Mouse (Mus musculus) limb, embryonic 12.5 days (tissue): ENCODE measurements around the gene Slc12a5. TPM values are rescaled to one million over a fixed set of nuclear protein-coding genes. Genes with fewer than 3 reads are reported as not detected.

Source experiments
- ATAC-seq: fragments of 200-750 bp; cut with Nextera tagmentation; 2 replicates; pipeline ENCODE4 v1.8.0; 2017; ENCODE audit warnings: low read depth, moderate TSS enrichment; ENCODE audit not compliant: insufficient number of reproducible peaks, insufficient read depth, low FRiP score, low TSS enrichment
- H3K27ac ChIP-seq: fragments of 300-500 bp; sonication (generic); 2 replicates; pipeline ENCODE4 v1.5.1; 2016; ENCODE audit warnings: mild to moderate bottlenecking, moderate library complexity
- H3K27me3 ChIP-seq: fragments of 300-500 bp; sonication (generic); 2 replicates; pipeline ENCODE4 v1.6.1; 2016; ENCODE audit warnings: mild to moderate bottlenecking, moderate library complexity
- H3K36me3 ChIP-seq: fragments of 300-500 bp; sonication (generic); 2 replicates; pipeline ENCODE4 v1.6.1; 2016; ENCODE audit warnings: mild to moderate bottlenecking, moderate library complexity
- H3K4me1 ChIP-seq: fragments of 300-500 bp; sonication (generic); replicated peaks from 2 replicates; pipeline ENCODE4 v1.6.1; 2016
- H3K4me2 ChIP-seq: fragments of 300-500 bp; sonication (generic); 2 replicates; pipeline ENCODE4 v1.6.1; 2016; ENCODE audit warnings: mild to moderate bottlenecking, moderate library complexity
- H3K4me3 ChIP-seq: fragments of 300-500 bp; sonication (generic); replicated peaks from 2 replicates; pipeline ENCODE4 v1.5.1; 2016; ENCODE audit warnings: mild to moderate bottlenecking
- H3K9ac ChIP-seq: fragments of 300-500 bp; sonication (generic); replicated peaks from 2 replicates; pipeline ENCODE4 v1.6.1; 2016; ENCODE audit warnings: mild to moderate bottlenecking, moderate library complexity
- H3K9me3 ChIP-seq: fragments of 300-500 bp; sonication (generic); 2 replicates; pipeline ENCODE4 v1.6.1; 2016; ENCODE audit warnings: mild to moderate bottlenecking, moderate library complexity
- WGBS: fragments of 180-500 bp; shearing (Covaris S2); methylation state at CpG from one replicate; pipeline ENCODE4 v1.1.7; 2016; 5-methylcytosine and 5-hydroxymethylcytosine counted together
- polyA plus RNA-seq: library from polyadenylated mRNA; unstranded; fragments of >200 nt; fragmentation: Nextera tagmentation; extraction: Ambion mirVana; gene quantifications from 2 replicates; pipeline ENCODE4 v1.2.1, GENCODE M21; 2016

The Slc12a5 gene
- polyA plus RNA-seq, 1 experiment from 2014 or later, result 1.6 TPM

DNA sequence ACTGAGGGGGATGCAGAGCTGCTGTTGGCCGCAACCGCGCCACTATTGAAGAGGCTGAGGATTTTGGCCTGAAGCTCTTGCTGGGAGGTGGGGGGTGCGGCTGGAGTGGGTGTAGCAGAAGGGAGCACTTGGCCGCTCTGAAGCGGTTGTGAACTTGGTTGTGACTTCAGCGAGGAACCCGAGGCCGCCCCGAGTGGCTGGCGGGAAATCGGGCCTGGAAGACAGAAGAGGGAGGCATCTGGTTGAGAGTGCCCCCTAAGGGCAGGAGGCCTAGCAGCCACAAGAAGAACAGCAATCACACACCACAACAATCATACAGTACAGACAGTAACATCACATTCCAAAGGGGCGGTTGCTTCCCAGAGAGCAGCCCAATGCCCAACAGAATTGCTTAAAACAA, 41.4 kb downstream of the Slc12a5 start:
- H3K4me2 ChIP-seq, result no peak overlapping the region
- H3K36me3 ChIP-seq, result peaks cover 83% of the 10 kb centered on the region
- peaks cover 42% of the 10 kb centered on the region for H3K27me3 ChIP-seq
- no peak overlapping the region for H3K4me3 ChIP-seq
- 93% methylated on average over 13 of the region's 13 CpGs for WGBS
- H3K4me1 ChIP-seq, result peaks cover 20% of the 10 kb centered on the region
- no peak overlapping the region for H3K9ac ChIP-seq
- no peaks in the 10 kb centered on the region for H3K9me3 ChIP-seq
- H3K27ac ChIP-seq, result no peak overlapping the region
- ATAC-seq, result no peak

DNA sequence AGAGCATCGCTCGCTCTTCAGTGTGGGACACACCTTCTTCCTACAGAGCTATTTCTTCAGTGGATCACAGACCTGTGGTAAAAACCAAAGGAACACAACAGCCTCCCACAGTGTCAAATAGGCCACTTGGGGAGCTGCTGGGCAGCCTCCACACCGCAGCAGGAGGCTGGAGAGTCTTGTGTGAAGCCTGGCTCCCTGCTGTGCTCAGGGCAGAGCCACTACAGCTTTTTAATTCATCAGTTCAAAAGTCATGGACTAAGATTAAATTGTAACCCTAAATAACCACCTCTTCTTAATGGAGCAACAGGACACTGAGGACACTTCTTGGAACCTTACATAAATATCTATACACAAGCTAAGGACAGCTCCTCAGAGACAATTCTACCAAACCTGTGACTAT, 42.5 kb downstream of the Slc12a5 start:
- Histone ChIP-seq H3K36me3 (peaks cover 95% of the 10 kb centered on the region), H3K27ac (no peak overlapping the region), H3K4me3 (no peak overlapping the region), H3K4me1 (peaks cover 8% of the 10 kb centered on the region), H3K9me3 (no peaks in the 10 kb centered on the region), H3K9ac (no peak overlapping the region), H3K4me2 (no peak overlapping the region), H3K27me3 (peaks cover 30% of the 10 kb centered on the region)
- ATAC-seq, result no peak
- WGBS, result 90% methylated on average over 3 of the region's 3 CpGs

DNA sequence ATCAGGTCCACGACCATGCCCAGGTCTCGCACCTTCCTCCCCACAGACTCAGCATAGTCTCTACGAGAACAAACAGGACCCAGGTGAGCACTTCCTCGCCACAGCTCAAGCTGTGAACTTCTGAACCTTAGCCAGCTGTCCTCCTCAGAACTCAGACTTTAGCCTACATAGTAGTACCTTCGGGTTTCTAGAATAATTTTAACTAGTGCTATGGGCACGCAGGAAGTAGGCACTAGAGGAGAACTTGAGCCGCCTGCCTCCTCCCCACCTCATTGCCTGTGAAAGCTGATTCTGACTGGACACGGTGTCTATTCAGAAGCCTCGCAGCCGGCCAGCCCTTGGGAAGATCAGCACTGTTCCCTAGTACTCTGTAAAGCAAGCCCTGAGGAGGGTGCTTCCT, 43.6 kb downstream of the Slc12a5 start:
- no peak overlapping the region for H3K4me2 ChIP-seq
- H3K4me1 ChIP-seq, result no peaks in the 10 kb centered on the region
- no peaks in the 10 kb centered on the region for H3K9me3 ChIP-seq
- 78% methylated on average over 10 of the region's 10 CpGs for WGBS
- H3K27me3 ChIP-seq, result peaks cover 19% of the 10 kb centered on the region
- H3K9ac ChIP-seq, result no peak overlapping the region
- peaks cover 100% of the 10 kb centered on the region for H3K36me3 ChIP-seq
- no peak overlapping the region for H3K4me3 ChIP-seq
- ATAC-seq, result no peak
- H3K27ac ChIP-seq, result no peak overlapping the region

DNA sequence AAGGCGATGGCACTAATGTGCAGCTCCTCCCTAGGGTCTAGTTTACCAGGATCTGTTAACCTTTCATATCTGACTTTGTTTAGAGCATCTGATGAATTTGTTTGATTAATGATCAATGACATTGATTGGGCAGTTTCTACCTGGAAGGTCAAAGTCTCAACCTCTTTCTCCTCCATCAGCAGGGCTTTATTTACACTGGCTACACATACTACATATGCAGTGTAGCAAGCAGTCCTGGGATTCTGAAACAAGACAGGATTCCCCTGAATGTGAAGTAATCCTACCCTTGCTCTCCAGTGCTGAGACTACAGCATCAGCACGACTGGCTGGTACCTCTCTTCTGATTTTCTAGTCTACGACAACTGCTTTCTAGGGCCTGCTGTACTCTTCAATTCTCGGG, 46.2 kb downstream of the Slc12a5 start:
- 93% methylated on average over 4 of the region's 4 CpGs for WGBS
- peaks cover 100% of the 10 kb centered on the region for H3K36me3 ChIP-seq

DNA sequence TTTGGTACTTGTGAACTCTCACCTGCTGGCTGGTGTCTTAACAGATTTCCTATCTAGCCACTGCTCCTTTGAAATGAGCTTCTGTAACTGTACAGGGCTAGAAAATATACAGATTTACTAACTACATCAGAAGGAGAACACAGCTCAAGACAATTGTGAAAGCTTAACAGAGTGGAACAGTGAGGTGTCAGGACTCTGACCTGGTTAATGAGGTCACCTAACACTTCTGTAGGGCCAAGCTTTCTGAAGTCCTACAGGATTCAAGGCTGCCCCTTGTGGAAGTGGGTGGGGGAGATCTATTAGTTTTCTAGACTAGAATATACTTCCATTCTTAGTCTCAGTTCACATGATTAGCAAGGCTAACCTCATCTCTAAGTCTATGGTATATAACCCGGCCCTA, 47.4 kb downstream of the Slc12a5 start:
- ATAC-seq, result no peak
- no peak overlapping the region for H3K27ac ChIP-seq
- no peak overlapping the region for H3K4me2 ChIP-seq
- H3K4me3 ChIP-seq, result no peak overlapping the region
- H3K27me3 ChIP-seq, result no peaks in the 10 kb centered on the region
- 96% methylated on average over 1 of the region's 1 CpGs for WGBS
- H3K9me3 ChIP-seq, result no peaks in the 10 kb centered on the region
- no peaks in the 10 kb centered on the region for H3K4me1 ChIP-seq
- no peak overlapping the region for H3K9ac ChIP-seq
- H3K36me3 ChIP-seq, result peaks cover 100% of the 10 kb centered on the region

More for the DNA sequence above, 46.2 kb downstream of the Slc12a5 start:
- Histone ChIP-seq H3K27ac (no peak overlapping the region), H3K9ac (no peak overlapping the region), H3K9me3 (no peaks in the 10 kb centered on the region), H3K4me2 (no peak overlapping the region), H3K4me1 (no peaks in the 10 kb centered on the region), H3K27me3 (no peaks in the 10 kb centered on the region), H3K4me3 (no peak overlapping the region)
- no peak for ATAC-seq

DNA sequence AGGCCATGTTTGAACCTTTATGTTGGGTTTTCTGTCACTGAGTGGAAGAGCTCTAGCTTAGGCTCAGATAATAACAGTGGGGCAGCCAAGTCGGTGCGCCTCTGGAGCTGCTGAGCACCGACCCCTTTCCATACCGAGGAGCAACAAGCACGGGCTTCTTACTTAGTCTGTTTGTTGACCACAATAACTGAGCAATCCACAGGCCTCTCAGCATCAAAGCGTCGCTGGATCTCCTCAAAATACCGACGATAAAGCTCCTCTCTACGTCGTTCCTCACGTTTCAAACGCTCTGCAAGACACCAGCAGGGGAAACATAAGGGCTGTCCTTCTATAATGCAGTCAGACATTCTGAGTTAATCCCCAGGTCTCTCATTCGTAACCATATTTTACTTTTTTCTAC, 48.6 kb downstream of the Slc12a5 start:
- 95% methylated on average over 14 of the region's 14 CpGs for WGBS
- Histone ChIP-seq H3K9ac (no peak overlapping the region), H3K4me3 (no peak overlapping the region), H3K27ac (no peak overlapping the region), H3K36me3 (peaks cover 93% of the 10 kb centered on the region), H3K4me2 (no peak overlapping the region), H3K9me3 (no peaks in the 10 kb centered on the region), H3K27me3 (no peaks in the 10 kb centered on the region), H3K4me1 (no peaks in the 10 kb centered on the region)
- ATAC-seq, result no peak

DNA sequence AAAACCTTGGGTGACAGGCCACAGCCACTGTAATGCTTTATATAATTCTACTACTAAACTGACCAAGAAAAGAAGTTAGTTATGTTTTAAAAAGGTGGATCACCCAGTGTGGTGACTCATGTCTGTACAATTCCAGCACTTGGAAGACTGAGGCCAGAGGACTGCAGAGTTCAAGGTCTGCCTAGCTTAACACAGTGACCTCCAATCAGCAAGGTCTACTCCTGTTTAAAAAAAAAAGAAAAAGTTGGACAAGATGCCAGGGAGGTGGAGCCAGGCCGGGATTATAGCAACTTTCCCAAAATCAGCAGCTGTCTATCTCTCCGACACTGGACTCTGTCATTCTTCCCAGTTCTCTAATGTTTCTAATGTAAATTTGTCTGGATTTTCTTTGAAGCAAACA, 49.0 kb downstream of the Slc12a5 start:
- H3K27ac ChIP-seq, result no peak overlapping the region
- peaks cover 88% of the 10 kb centered on the region for H3K36me3 ChIP-seq
- 98% methylated on average over 2 of the region's 2 CpGs for WGBS
- H3K4me2 ChIP-seq, result no peak overlapping the region
- H3K9ac ChIP-seq, result no peak overlapping the region
- H3K27me3 ChIP-seq, result no peaks in the 10 kb centered on the region
- ATAC-seq, result no peak
- no peaks in the 10 kb centered on the region for H3K4me1 ChIP-seq
- no peaks in the 10 kb centered on the region for H3K9me3 ChIP-seq
- H3K4me3 ChIP-seq, result no peak overlapping the region

DNA sequence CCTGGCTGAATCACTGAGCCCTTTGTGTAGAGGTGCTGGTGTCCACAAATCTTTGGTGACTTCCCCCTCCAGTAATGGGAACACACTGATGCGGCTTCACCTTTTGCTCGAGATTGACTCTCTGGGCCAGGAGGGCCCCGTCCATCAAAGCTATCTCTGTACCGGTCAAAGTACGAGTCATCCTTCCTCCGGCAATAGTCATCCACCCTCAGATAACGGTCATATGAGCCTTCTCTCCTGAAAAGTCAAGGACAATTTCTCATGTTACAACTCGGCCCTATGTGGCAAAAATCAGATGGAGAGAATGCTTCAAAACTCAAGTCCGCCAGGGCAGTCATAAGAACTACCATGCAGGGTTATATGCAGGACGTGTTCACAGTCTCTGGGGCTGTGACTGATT, 49.7 kb downstream of the Slc12a5 start:
- H3K4me2 ChIP-seq, result no peak overlapping the region
- H3K27me3 ChIP-seq, result no peaks in the 10 kb centered on the region
- H3K9me3 ChIP-seq, result no peaks in the 10 kb centered on the region
- no peak overlapping the region for H3K27ac ChIP-seq
- H3K9ac ChIP-seq, result no peak overlapping the region
- peaks cover 84% of the 10 kb centered on the region for H3K36me3 ChIP-seq
- 86% methylated on average over 10 of the region's 10 CpGs for WGBS
- ATAC-seq, result no peak
- H3K4me1 ChIP-seq, result no peaks in the 10 kb centered on the region
- H3K4me3 ChIP-seq, result no peak overlapping the region

DNA sequence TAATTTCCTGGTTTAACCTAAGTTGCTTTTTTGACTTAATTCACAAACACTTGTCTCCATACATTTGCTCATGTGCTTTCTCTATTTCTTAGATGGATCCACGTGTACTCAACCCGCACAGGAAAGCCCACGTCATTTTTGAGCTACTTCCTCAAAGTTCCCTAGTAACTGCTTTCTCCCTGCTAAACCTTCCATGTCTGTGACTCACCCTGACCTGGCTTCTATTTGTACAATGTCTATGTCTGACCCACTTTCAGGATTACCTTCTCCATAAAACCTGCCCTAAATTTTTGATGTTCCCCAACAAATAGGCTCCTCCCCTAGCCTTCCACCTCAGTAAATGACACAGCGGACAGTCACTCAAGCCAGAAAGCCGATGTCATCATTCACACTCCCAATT, 54.3 kb downstream of the Slc12a5 start:
- H3K4me1 ChIP-seq, result no peaks in the 10 kb centered on the region
- no peaks in the 10 kb centered on the region for H3K9me3 ChIP-seq
- H3K4me2 ChIP-seq, result no peak overlapping the region
- H3K27me3 ChIP-seq, result no peaks in the 10 kb centered on the region
- H3K9ac ChIP-seq, result no peak overlapping the region
- H3K4me3 ChIP-seq, result no peak overlapping the region
- no peak for ATAC-seq
- WGBS, result 92% methylated on average over 5 of the region's 5 CpGs
- no peak overlapping the region for H3K27ac ChIP-seq
- peaks cover 59% of the 10 kb centered on the region for H3K36me3 ChIP-seq

DNA sequence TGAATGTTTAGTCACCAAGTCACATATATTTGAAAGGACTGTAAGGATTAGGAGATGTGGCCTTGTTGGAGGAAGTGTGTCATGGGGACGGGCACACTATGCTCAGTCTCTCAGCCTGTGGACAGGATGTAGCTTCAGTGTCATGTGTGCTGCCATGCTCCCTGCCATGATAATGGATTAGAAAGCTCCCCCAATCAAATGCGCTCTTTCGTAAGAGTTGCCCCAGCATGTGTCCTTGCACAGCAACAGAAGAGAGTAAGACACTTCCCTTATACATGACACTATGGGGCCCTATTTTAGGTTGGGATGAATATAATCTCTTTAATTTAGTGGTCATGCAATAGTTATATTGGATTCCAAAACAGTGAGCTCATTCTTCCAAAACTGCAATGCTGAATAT, 59.9 kb downstream of the Slc12a5 start:
- H3K9ac ChIP-seq, result no peak overlapping the region
- no peaks in the 10 kb centered on the region for H3K9me3 ChIP-seq
- no peak for ATAC-seq
- no peaks in the 10 kb centered on the region for H3K4me1 ChIP-seq
- H3K4me2 ChIP-seq, result no peak overlapping the region
- H3K27ac ChIP-seq, result no peak overlapping the region
- no peaks in the 10 kb centered on the region for H3K27me3 ChIP-seq
- WGBS, result 91% methylated on average over 3 of the region's 3 CpGs
- peaks cover 41% of the 10 kb centered on the region for H3K36me3 ChIP-seq
- H3K4me3 ChIP-seq, result no peak overlapping the region

DNA sequence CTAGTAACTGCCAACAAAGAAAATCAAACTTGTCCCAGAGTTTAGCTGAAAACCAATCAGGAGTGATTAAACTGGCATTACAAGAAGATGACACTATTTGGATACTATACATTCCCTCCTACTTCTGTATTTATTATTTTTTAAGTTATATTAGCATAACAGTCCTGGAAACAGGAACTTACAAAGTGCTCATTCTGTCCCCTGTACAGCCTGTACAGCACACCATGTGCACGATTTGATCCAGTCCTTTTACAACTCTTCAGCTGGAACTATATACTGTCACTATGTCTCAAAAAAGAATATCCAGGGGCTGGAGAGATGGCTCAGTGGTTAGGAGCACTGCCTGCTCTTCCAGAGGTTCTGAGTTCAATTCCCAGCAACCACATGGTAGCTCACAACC, 66.6 kb downstream of the Slc12a5 start:
- H3K9me3 ChIP-seq, result no peaks in the 10 kb centered on the region
- H3K4me3 ChIP-seq, result no peak overlapping the region
- H3K4me1 ChIP-seq, result no peaks in the 10 kb centered on the region
- no peak for ATAC-seq
- no peak overlapping the region for H3K9ac ChIP-seq
- H3K36me3 ChIP-seq, result peaks cover 9% of the 10 kb centered on the region
- no peaks in the 10 kb centered on the region for H3K27me3 ChIP-seq
- H3K27ac ChIP-seq, result no peak overlapping the region
- H3K4me2 ChIP-seq, result no peak overlapping the region
- WGBS, result 84% methylated on average over 1 of the region's 1 CpGs

DNA sequence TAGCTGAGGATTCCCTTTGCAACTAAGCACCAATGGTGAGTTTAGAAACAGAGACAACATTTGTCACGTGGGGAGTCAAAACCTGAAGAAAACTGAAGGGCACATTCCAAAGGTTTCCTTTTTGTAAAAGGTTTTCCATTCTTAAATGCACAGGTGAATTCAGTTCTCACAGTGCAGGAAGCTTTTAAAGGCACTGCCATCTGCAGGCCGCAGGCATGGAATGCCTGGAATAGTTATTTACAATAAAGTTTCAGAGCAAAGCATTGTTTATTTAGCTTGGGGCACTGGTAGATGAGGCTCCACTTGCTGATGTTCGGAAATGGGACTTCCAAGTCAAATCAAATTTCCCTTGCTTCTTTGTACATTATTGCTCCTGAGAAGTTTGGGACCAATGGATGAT, 71.9 kb downstream of the Slc12a5 start:
- Histone ChIP-seq H3K27ac (no peak overlapping the region), H3K9ac (no peak overlapping the region), H3K4me1 (peaks cover 19% of the 10 kb centered on the region), H3K4me3 (peak overlapping the region; percentile 95; the same call in 1 of the 2 replicates), H3K36me3 (no peaks in the 10 kb centered on the region), H3K27me3 (no peaks in the 10 kb centered on the region), H3K9me3 (no peaks in the 10 kb centered on the region), H3K4me2 (peak overlapping the region; percentile 82)
- WGBS, result 48% methylated on average over 3 of the region's 3 CpGs
- no peak for ATAC-seq
